Mouse (Mus musculus) CD8-positive naive resting alpha-beta T cell, adult 2 months (primary cell): Measurements from ENCODE around the gene Wdr95.

ENCODE experiments used
- DNase-seq, 2 experiments: peaks; one replicate each; pipeline ENCODE4 v3.0.0; 2022; ENCODE audit warnings: low read depth in 2 of 2, low spot score in 2 of 2

Gene Wdr95

GRCm38 (mm10) chr5:149622152-149622551, 93.7 kb downstream of the Wdr95 start:
- DNase-seq, result no peak

GRCm38 (mm10) chr5:149622644-149623043, 94.2 kb downstream of the Wdr95 start:
- no peak for DNase-seq

GRCm38 (mm10) chr5:149623815-149624675, 95.6 kb downstream of the Wdr95 start:
- no peak for DNase-seq

- DNase-seq, result no peak
Observed at GRCm38 (mm10) chr5:149625547-149625946, 97.1 kb downstream of the Wdr95 start.

- DNase-seq, result no peak
Observed at GRCm38 (mm10) chr5:149634409-149635035, 106.0 kb downstream of the Wdr95 start.

GRCm38 (mm10) chr5:149635556-149635955, 107.1 kb downstream of the Wdr95 start:
- no peak for DNase-seq

GRCm38 (mm10) chr5:149636075-149636920, 107.8 kb downstream of the Wdr95 start, which contains the start of gene Hsph1:
Hsph1 (minus strand) TSS chr5:149636376.
- DNase-seq, result peak; percentile 95

GRCm38 (mm10) chr5:149637306-149637705, 108.8 kb downstream of the Wdr95 start:
- DNase-seq, result no peak

- DNase-seq, result no peak
Observed at GRCm38 (mm10) chr5:149641277-149641892, 112.9 kb downstream of the Wdr95 start.

- DNase-seq, result no peak
Observed at GRCm38 (mm10) chr5:149642366-149642765, 113.9 kb downstream of the Wdr95 start.

- no peak for DNase-seq
Observed at GRCm38 (mm10) chr5:149642783-149643509, 114.5 kb downstream of the Wdr95 start.

- DNase-seq, result no peak
Observed at GRCm38 (mm10) chr5:149647367-149648115, 119.1 kb downstream of the Wdr95 start.

- DNase-seq, result no peak
Observed at GRCm38 (mm10) chr5:149648196-149648595, 119.7 kb downstream of the Wdr95 start.

- DNase-seq, result no peak
Observed at GRCm38 (mm10) chr5:149648895-149649406, 120.5 kb downstream of the Wdr95 start.

GRCm38 (mm10) chr5:149649499-149650178, 121.2 kb downstream of the Wdr95 start:
- DNase-seq, result no peak

GRCm38 (mm10) chr5:149650179-149650553, 121.7 kb downstream of the Wdr95 start:
- DNase-seq, result no peak

- DNase-seq, result no peak
Observed at GRCm38 (mm10) chr5:149655636-149656035, 127.2 kb downstream of the Wdr95 start.

GRCm38 (mm10) chr5:149658022-149658421, 129.5 kb downstream of the Wdr95 start:
- DNase-seq, result no peak
